Mouse (Mus musculus): ENCODE results near the gene Fam217b.

DNA sequence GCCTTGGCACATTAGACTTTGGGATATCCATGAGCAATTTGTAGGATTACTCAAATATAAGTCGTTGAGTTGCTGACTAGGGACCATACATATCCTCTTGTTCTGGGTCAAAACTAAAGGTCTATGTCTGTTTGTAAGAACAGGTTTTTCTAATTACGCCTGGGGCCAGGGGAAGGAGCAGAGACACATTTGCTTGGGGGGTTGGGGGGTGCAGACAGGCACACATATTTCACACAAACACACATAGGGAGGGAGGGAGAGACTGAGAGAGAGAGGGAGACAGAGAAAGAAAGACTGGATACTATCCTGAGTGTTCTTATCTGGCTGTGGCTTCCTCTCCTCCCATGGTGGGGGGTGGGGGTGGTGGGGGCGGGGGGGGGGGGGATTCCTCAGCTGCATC, 7.9 kb downstream of the Fam217b start:
- TF ChIP-seq CTCF (IDR thresholded peaks at IDR 0.05; ENCODE audit: low read depth, low read length) (no peak), POLR2A (IDR thresholded peaks at IDR 0.05; ENCODE audit: insufficient read depth, low read length) (no peak)

All from ES-Bruce4 (cell line).